Mouse (Mus musculus) thymus, postnatal 25 days (tissue): ENCODE data around the gene Rtbdn.

Source experiments
- DNase-seq: peaks from one replicate; pipeline ENCODE4 v3.0.0; 2022

Gene Rtbdn

GRCm38 (mm10) chr8:84981644-84982498 lies 35.1 kb downstream of the Rtbdn start:
- DNase-seq, result no peak

- DNase-seq, result no peak
Observed at GRCm38 (mm10) chr8:84982499-84983011, 35.8 kb downstream of the Rtbdn start.

GRCm38 (mm10) chr8:84984294-84985048 lies 37.7 kb downstream of the Rtbdn start:
- DNase-seq, result peak; percentile 12

GRCm38 (mm10) chr8:84985049-84985683 lies 38.4 kb downstream of the Rtbdn start:
- DNase-seq, result no peak

GRCm38 (mm10) chr8:84985684-84986378 lies 39.0 kb downstream of the Rtbdn start:
- peak; percentile 90 for DNase-seq

- DNase-seq, result no peak
Observed at GRCm38 (mm10) chr8:84986379-84986945, 39.7 kb downstream of the Rtbdn start.

GRCm38 (mm10) chr8:84987388-84987787 lies 40.6 kb downstream of the Rtbdn start:
- no peak for DNase-seq

GRCm38 (mm10) chr8:84987903-84988302 lies 41.1 kb downstream of the Rtbdn start:
- no peak for DNase-seq

GRCm38 (mm10) chr8:84989311-84989731 lies 42.5 kb downstream of the Rtbdn start:
- DNase-seq, result no peak

- peak; percentile 93 for DNase-seq
Observed at GRCm38 (mm10) chr8:84989810-84990209, 43.0 kb downstream of the Rtbdn start.

GRCm38 (mm10) chr8:84990349-84990748 lies 43.6 kb downstream of the Rtbdn start, which contains the start of gene Hook2:
TSS of gene Hook2 (plus strand) at chr8:84990603.
- DNase-seq, result peak; percentile 97

GRCm38 (mm10) chr8:84990836-84991235 lies 44.0 kb downstream of the Rtbdn start:
- DNase-seq, result no peak

GRCm38 (mm10) chr8:84994375-84994774 lies 47.6 kb downstream of the Rtbdn start:
- no peak for DNase-seq

GRCm38 (mm10) chr8:84995680-84996079 lies 48.9 kb downstream of the Rtbdn start:
- DNase-seq, result no peak

GRCm38 (mm10) chr8:84996978-84997377 lies 50.2 kb downstream of the Rtbdn start:
- no peak for DNase-seq

GRCm38 (mm10) chr8:84997649-84998295 lies 51.0 kb downstream of the Rtbdn start:
- DNase-seq, result peak; percentile 95
